Mouse (Mus musculus) heart, postnatal 0 days (tissue): ENCODE measurements around the gene Fgfr2.

ENCODE experiments used
- CTCF ChIP-seq: IDR thresholded peaks from 2 replicates; pipeline ENCODE4 v1.5.1; 2016; ENCODE audit warnings: antibody characterized with exemption, control low read depth, low read depth
- EP300 ChIP-seq: IDR thresholded peaks from 2 replicates; pipeline ENCODE4 v1.6.1; 2016; ENCODE audit warnings: antibody characterized with exemption, low read depth

DNA sequence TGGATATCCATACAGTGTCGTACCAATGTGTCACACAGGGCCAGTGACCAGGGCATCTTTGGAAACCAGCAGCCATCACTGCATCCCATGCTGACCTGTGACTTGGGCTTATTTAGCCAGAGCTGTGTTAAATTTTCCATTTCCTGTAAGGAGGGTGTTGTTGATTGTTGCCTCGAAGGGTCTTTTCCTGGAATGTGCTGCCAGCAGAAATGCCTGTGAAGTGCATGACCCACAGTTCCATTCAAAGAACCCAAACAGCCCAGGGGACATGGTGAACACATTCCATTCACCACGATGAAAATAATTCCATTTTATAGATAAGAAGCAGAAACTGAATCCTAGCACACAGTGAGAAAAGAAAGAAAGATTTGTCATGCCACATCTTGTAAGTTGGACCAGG, 764.9 kb downstream of the Fgfr2 start:
- TF ChIP-seq CTCF (no peak), EP300 (no peak)
